Mouse (Mus musculus): ENCODE data around the gene Fem1b. TPM values are rescaled to one million over a fixed set of nuclear protein-coding genes. Genes with fewer than 3 reads are reported as not detected.
"Not testable (repeated sequence)": the region's sequence is repeated elsewhere in the genome, so short reads cannot be mapped to it uniquely, and the experiment has no call there.

Gene Fem1b
- 74.0 and 75.6 TPM in 2 replicates for polyA plus RNA-seq (2012; rRNA removed)

GRCm38 (mm10) chr9:62811516-62812121, at the start of gene Fem1b:
Gene Fem1b (minus strand): TSS chr9:62811934.
- Histone ChIP-seq H3K36me3 (ENCODE audit: control insufficient read depth, insufficient read depth, low read length) (no peaks in the 10 kb centered on the region), H3K27me3 (ENCODE audit: control insufficient read depth, insufficient read depth, low read length) (no peaks in the 10 kb centered on the region), H3K27ac (ENCODE audit: control insufficient read depth, insufficient read depth, low read depth, low read length) (peak within 1 kb of the TSS; percentile 78), H3K4me3 (ENCODE audit: control insufficient read depth, low read depth, low read length) (peak within 1 kb of the TSS; percentile 95), H3K4me1 (ENCODE audit: control insufficient read depth, insufficient read depth, low read length) (peaks cover 7% of the 10 kb centered on the region)
- TF ChIP-seq CTCF (IDR thresholded peaks at IDR 0.05; ENCODE audit: control insufficient read depth, insufficient read depth, insufficient replicate concordance, low read depth, low read length) (no peak), POLR2A (IDR thresholded peaks at IDR 0.05; ENCODE audit: control insufficient read depth, low read depth, low read length) (peak; percentile 86)

GRCm38 (mm10) chr9:62860866-62861265, 49.1 kb upstream of the Fem1b start:
- TF ChIP-seq POLR2A (IDR thresholded peaks at IDR 0.05; ENCODE audit: control insufficient read depth, low read depth, low read length) (no peak), CTCF (IDR thresholded peaks at IDR 0.05; ENCODE audit: control insufficient read depth, insufficient read depth, insufficient replicate concordance, low read depth, low read length) (no peak)
- peaks cover 10% of the 10 kb centered on the region for H3K4me1 ChIP-seq (ENCODE audit: control insufficient read depth, insufficient read depth, low read length)
- H3K27me3 ChIP-seq (ENCODE audit: control insufficient read depth, insufficient read depth, low read length): no peaks in the 10 kb centered on the region
- no peak overlapping the region for H3K27ac ChIP-seq (ENCODE audit: control insufficient read depth, insufficient read depth, low read depth, low read length)
- no peak overlapping the region for H3K4me3 ChIP-seq (ENCODE audit: control insufficient read depth, low read depth, low read length)
- H3K36me3 ChIP-seq (ENCODE audit: control insufficient read depth, insufficient read depth, low read length): no peaks in the 10 kb centered on the region

GRCm38 (mm10) chr9:62860102-62860501, 48.4 kb upstream of the Fem1b start:
- H3K27ac ChIP-seq (ENCODE audit: control insufficient read depth, insufficient read depth, low read depth, low read length): not testable (repeated sequence)

GRCm38 (mm10) chr9:62858266-62859019, 46.7 kb upstream of the Fem1b start:
- TF ChIP-seq CTCF (IDR thresholded peaks at IDR 0.05; ENCODE audit: control insufficient read depth, insufficient read depth, insufficient replicate concordance, low read depth, low read length): no peak
- no peak for TF ChIP-seq POLR2A (IDR thresholded peaks at IDR 0.05; ENCODE audit: control insufficient read depth, low read depth, low read length)

More at GRCm38 (mm10) chr9:62860102-62860501, 48.4 kb upstream of the Fem1b start:
- H3K4me3 ChIP-seq (ENCODE audit: control insufficient read depth, low read depth, low read length); H3K27me3 ChIP-seq (ENCODE audit: control insufficient read depth, insufficient read depth, low read length); H3K36me3 ChIP-seq (ENCODE audit: control insufficient read depth, insufficient read depth, low read length): not testable (repeated sequence)
- peaks cover 10% of the 10 kb centered on the region for H3K4me1 ChIP-seq (ENCODE audit: control insufficient read depth, insufficient read depth, low read length)

GRCm38 (mm10) chr9:62857719-62858261, 46.1 kb upstream of the Fem1b start, which contains the start of gene Calml4:
Gene Calml4 (plus strand): TSS chr9:62858080.
- Histone ChIP-seq H3K27me3 (ENCODE audit: control insufficient read depth, insufficient read depth, low read length) (no peaks in the 10 kb centered on the region), H3K4me3 (ENCODE audit: control insufficient read depth, low read depth, low read length) (peak within 1 kb of the TSS; percentile 54), H3K4me1 (ENCODE audit: control insufficient read depth, insufficient read depth, low read length) (peaks cover 10% of the 10 kb centered on the region), H3K36me3 (ENCODE audit: control insufficient read depth, insufficient read depth, low read length) (no peaks in the 10 kb centered on the region), H3K27ac (ENCODE audit: control insufficient read depth, insufficient read depth, low read depth, low read length) (no peak within 1 kb of the TSS; the same call in 1 of the 2 replicates)
- TF ChIP-seq POLR2A (IDR thresholded peaks at IDR 0.05; ENCODE audit: control insufficient read depth, low read depth, low read length) (no peak), CTCF (IDR thresholded peaks at IDR 0.05; ENCODE audit: control insufficient read depth, insufficient read depth, insufficient replicate concordance, low read depth, low read length) (no peak)

More at GRCm38 (mm10) chr9:62858266-62859019, 46.7 kb upstream of the Fem1b start:
- no peaks in the 10 kb centered on the region for H3K36me3 ChIP-seq (ENCODE audit: control insufficient read depth, insufficient read depth, low read length)
- H3K4me1 ChIP-seq (ENCODE audit: control insufficient read depth, insufficient read depth, low read length): peaks cover 10% of the 10 kb centered on the region
- H3K4me3 ChIP-seq (ENCODE audit: control insufficient read depth, low read depth, low read length): peak overlapping the region; percentile 54
- no peaks in the 10 kb centered on the region for H3K27me3 ChIP-seq (ENCODE audit: control insufficient read depth, insufficient read depth, low read length)
- H3K27ac ChIP-seq (ENCODE audit: control insufficient read depth, insufficient read depth, low read depth, low read length): no peak overlapping the region

- Histone ChIP-seq H3K4me3 (ENCODE audit: control insufficient read depth, low read depth, low read length) (peak overlapping the region; percentile 54), H3K36me3 (ENCODE audit: control insufficient read depth, insufficient read depth, low read length) (no peaks in the 10 kb centered on the region), H3K27me3 (ENCODE audit: control insufficient read depth, insufficient read depth, low read length) (no peaks in the 10 kb centered on the region), H3K27ac (ENCODE audit: control insufficient read depth, insufficient read depth, low read depth, low read length) (no peak overlapping the region; the same call in 1 of the 2 replicates), H3K4me1 (ENCODE audit: control insufficient read depth, insufficient read depth, low read length) (peaks cover 10% of the 10 kb centered on the region)
- TF ChIP-seq CTCF (IDR thresholded peaks at IDR 0.05; ENCODE audit: control insufficient read depth, insufficient read depth, insufficient replicate concordance, low read depth, low read length): no peak
- TF ChIP-seq POLR2A (IDR thresholded peaks at IDR 0.05; ENCODE audit: control insufficient read depth, low read depth, low read length): no peak
Measured at GRCm38 (mm10) chr9:62857216-62857615, 45.5 kb upstream of the Fem1b start.

GRCm38 (mm10) chr9:62854483-62854882, 42.7 kb upstream of the Fem1b start:
- H3K27me3 ChIP-seq (ENCODE audit: control insufficient read depth, insufficient read depth, low read length): no peaks in the 10 kb centered on the region
- no peak overlapping the region for H3K27ac ChIP-seq (ENCODE audit: control insufficient read depth, insufficient read depth, low read depth, low read length)
- TF ChIP-seq POLR2A (IDR thresholded peaks at IDR 0.05; ENCODE audit: control insufficient read depth, low read depth, low read length) (no peak), CTCF (IDR thresholded peaks at IDR 0.05; ENCODE audit: control insufficient read depth, insufficient read depth, insufficient replicate concordance, low read depth, low read length) (no peak)
- no peak overlapping the region for H3K4me3 ChIP-seq (ENCODE audit: control insufficient read depth, low read depth, low read length)
- H3K36me3 ChIP-seq (ENCODE audit: control insufficient read depth, insufficient read depth, low read length): no peaks in the 10 kb centered on the region; the same call in 1 of the 2 replicates
- H3K4me1 ChIP-seq (ENCODE audit: control insufficient read depth, insufficient read depth, low read length): peaks cover 10% of the 10 kb centered on the region
